Mouse (Mus musculus) CD8-positive naive resting alpha-beta T cell, adult 2 months (primary cell): Measurements from ENCODE around the gene Samd4b.
"Not testable (repeated sequence)": the region's sequence is repeated elsewhere in the genome, so short reads cannot be mapped to it uniquely, and the experiment has no call there.

Experiments
- DNase-seq, 2 experiments: peaks; one replicate each; pipeline ENCODE4 v3.0.0; 2022; ENCODE audit warnings: low read depth in 2 of 2, low spot score in 2 of 2

Gene Samd4b

DNA sequence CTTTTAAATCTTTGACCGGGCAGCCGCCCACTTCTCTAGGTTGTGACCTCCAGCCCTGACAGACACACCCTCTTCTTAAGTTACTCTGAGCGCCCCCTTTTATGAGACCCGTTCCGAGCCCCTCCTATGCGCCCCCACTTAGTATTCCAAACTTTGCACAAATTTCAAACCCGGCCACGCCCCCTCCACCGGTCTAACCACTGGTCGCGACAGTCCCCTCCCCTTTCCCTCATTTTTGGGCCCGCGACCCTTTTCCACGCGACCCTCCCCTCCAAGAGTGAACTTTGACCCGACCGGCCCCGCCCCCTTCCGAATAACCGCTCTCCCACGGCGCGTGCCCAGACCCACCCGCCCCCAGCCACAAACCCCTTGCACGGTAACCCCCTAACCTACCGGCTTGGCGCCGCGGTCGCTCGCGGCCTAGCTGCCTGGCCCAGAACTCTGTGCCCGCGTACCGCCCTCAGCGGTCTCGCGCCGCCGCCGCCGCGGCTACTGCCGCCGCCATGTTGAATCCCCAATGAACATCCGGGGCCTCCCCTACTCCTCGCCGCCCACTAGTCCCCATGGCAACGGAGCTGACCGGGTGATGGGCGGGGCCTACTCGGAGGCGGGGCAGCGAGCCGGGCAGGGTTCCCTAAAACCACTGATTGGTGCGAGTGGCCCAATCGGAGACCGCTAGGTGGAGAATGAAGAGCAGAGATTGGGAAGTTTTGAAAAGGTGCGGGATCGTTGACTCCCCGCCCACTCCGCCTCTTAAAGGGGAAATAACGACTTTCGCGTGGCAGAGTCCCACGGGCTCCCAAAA lies at the start of gene Samd4b, which contains the start of gene Pak4:
Samd4b (minus strand) TSS at position 503 of the 805 bp plus-strand sequence.
Pak4 (minus strand) TSS at position 544 of the 805 bp plus-strand sequence.
- DNase-seq: peak; percentile 100

DNA sequence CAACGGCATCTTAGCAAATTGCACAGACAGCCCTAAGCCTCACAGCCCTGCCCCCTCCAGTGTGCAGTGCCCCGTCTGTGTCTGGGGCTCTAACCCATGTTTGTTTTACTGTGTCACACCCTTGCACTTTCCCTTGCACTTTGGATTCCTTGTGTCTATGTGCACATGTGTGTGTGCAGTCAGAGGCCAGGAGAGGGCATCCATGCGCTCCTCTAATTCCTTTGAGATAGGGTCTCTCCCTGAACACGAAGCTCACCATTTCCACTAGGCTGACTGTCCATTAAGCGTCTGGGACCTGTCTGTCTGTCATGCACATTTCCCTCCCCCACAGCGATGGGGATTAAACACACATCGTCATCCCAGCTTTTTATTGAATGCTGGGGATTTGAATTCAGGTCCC lies 49.1 kb upstream of the Samd4b start:
- no peak for DNase-seq

DNA sequence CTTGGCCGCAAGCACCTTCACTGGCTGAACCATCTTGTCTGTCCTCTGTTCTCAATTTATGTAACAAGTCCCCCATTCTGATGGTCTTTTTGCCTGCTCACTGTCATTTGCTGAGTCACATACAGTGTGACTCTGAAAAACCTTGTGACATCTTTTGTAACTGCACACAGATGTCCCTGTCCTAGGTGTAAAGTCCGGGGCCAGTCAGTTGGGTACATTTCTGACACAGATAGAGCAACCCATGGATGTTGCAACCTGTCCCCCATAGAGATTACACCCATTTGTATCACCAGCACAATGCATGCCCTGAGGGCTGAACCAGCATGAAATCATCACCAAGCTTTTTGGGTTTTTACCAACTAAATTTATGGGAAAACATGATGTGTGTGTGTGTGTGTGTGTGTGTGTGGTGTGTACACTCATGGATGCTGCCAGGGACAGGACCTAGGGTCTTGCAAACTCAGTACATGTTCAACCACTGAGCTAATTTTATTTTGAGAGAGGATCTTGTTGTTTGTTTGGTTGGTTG lies 48.1 kb upstream of the Samd4b start:
- DNase-seq: no peak

DNA sequence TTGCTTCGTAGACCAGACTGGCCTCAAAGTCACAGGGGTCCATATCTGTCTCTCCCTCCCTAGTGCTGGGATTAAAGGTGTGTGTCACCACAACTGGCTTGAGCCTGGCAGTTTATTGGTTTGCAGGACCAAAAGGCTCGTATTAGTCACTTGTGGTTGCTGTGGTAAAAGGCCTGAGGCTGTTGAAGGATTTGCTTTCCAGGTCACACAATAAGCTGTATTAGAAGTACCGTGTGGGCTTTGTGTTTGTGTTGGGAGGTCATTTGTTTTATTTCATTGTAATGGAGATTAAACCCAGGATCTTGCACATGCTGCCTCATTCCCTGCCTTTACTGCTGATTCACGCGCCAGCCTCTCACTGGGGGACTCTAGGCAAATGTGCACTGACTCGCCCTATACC lies 47.4 kb upstream of the Samd4b start:
- DNase-seq: no peak

DNA sequence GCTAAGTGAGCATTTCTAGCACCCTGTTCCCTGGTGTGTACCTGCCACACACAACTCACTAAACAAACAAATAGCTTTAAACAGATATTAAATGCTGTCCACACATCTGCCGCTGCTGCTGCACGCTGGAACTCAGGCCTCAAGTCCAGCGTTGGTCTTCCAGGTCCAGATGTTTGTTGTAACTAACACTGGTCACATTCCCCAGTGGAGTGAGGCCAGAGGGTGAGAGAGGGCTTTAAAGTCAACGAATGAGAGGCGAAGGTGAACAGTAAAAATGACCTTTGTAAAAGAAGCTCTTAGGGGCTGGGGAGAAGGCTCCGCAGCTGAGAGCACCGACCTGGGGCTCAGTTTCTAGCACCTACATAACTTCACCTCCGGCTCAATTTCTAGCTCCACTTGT lies 43.6 kb upstream of the Samd4b start:
- DNase-seq: no peak

DNA sequence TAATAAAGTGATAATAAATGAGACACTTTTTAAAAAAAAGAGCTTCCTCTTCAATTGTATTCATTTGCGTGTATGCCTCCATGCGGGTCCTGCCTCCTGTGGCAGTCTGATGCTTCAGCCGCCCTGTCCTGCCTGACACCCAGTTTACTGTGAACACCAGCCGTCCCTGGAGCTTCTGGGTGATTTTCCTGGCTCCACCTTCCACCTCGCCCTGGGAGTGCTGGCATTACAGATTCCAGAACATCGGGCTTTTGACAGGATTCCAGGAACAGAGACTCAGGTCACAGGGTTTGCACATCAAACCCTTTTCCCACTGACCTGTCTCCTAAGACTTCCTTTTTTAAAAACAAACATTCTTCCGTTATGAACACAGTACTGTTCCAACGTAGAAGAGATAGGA lies 39.6 kb upstream of the Samd4b start:
- DNase-seq: no peak

DNA sequence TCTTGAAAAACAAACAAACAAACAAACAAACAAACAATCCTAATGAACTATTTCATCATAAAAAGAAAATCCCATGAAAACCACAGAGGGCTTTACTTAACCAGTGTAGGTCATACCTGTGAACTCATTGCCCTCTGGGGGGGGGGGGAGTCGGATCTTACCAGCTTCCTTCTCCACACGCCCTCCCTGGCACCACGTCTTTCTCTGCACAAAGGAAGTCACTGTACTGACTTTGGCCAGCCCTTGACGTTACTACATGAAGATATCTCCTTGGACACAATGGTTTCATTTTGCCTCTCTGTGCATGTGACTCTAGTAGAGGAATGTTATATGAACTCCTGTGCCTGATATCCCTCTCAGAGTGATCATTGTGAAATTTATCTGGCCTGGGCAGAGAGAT lies 36.2 kb upstream of the Samd4b start:
- DNase-seq: no peak

DNA sequence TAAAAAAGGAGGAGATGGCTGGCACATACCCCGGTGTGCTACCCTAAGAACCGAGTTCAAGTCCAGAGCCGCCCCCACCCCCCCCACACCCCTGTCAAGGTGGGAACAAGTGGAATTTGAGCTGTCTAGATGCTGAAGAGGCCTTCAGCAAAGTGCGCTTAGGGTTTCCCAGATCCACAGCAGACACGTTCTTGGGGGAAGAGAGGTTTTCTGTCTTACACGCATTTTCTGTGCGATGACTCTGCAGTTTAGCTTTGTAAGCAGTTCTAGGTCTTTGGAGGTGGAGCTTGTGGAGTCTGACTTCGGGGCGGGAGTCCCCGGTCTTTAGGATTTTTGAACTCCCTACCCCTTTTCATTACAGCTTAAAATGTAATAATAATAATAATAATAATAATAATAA lies 33.1 kb upstream of the Samd4b start, which contains the start of gene Acp7:
Acp7 (minus strand) TSS at position 260 of the 400 bp plus-strand sequence.
- no peak for DNase-seq

DNA sequence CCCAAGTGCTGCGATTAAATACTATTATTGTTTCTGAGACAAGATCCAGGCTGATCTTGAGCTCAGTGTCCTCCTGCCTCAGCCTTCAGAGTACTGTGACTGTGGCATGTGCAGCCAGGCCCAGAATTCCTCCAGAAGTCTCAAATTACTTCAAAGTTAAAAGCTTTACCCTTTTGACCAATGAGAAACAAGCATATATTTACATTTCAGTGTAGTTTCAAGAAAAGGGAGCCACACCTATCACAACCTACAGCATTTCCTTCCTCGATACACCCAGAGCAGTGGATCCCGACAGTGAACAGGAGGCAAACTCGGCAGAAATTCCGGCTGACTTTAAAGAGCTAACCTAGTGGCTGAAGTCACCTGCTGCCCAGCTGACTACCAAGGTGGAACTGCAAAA lies 26.8 kb upstream of the Samd4b start:
- DNase-seq: no peak

DNA sequence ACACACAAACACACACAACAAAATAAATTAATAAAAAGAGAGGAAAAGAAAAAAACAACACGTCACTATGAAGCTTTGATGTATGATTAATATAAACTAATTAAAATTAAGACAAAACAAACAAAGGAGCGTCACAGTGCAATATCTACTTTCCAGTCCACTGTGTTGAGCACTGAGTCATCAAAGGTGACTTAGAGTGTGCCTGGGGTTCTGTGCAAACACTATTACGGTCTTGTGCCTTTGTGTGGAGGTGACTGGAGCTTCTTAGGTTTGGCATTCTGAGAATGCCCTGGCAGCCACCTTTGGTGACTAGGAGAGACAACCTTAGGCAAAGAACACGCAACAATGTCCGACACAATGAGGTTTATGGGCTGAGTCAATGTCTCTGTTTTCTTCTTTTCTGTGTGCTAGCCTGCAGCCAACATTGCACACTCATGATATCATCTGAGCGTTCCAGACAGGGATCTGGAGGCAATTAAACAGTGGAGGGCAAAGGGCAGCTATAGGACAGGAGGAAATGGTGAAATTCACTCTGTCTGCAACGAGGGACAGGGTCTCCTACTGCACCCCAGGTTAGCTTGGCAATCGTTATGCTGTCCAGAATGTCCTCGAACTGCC lies 21.3 kb upstream of the Samd4b start:
- no peak for DNase-seq

DNA sequence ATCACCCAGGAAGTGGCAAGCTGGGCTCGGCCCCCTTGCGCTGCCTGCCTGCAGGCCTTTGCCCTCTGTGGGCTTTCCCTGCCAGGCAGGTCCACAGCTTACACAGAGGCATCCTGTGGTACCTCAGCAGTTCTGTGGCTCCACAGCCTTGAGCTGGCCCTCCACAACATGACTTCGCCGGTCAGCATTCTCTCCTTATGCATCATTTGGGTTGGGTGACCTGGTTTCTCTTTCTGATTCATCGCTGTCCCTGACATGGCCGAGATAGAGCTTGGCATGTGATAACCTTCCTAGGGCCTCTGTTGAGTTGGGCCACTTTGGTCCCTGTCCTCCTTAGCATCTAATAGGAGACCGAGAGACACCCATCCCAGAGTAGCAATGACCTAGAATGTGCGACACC lies 8.0 kb upstream of the Samd4b start:
- DNase-seq: no peak

DNA sequence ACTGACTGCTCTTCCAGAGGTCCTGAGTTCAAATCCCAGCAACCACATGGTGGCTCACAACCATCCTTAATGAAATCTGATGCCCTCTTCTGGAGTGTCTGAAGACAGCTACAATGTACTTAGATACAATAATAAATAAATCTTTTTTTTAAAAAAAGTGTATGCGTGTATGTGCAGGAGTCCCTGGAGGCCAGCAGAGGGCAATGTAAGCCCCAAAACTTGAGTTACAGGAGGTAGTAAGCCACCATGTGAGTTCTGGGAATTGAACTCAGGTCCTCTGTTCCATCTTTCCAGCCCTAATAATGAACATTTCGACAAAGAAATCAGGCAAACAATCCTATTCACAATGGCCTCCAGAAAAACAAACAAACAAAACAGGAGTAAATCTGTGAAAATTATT lies 5.8 kb upstream of the Samd4b start:
- not testable (repeated sequence) for DNase-seq

DNA sequence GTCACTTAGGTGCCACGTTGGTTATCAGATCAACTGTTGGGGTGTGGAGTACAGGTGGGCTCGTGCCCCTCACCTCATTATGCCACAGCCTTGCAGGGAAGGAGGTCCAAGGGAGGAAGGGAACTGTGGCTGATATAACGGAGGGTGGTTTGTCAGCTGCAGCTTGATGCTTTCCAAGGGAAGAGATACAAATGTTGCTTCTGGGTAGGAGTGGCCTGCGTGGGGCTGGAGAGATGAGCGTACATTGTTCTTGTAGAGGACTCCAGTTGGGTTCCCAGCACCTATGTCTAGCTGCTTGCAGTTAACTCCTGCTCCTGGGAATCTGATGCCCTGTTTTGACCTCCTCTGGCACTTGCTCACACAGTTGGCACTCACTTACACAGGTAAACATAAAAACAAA lies 5.2 kb upstream of the Samd4b start:
- DNase-seq: no peak

DNA sequence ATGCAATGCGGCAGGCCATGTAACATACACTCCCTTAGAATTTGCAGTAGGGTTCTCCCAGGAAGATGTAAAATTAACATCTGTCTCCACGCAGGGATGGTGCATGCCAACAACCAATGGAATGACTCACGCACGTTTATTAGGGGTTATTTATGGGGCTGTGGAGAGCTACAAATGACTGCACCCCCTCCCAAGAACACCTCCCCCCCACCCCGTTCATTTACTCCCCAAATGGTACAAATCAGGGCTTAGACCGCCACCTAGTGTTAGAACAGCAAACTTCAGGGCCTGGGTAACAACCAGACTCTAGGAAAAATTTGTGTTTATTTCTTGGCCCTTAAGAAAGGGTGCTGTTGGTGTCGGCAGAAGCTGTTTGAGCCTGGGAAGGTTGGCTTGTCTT lies 3.7 kb upstream of the Samd4b start:
- DNase-seq: peak; percentile 35 to 57

DNA sequence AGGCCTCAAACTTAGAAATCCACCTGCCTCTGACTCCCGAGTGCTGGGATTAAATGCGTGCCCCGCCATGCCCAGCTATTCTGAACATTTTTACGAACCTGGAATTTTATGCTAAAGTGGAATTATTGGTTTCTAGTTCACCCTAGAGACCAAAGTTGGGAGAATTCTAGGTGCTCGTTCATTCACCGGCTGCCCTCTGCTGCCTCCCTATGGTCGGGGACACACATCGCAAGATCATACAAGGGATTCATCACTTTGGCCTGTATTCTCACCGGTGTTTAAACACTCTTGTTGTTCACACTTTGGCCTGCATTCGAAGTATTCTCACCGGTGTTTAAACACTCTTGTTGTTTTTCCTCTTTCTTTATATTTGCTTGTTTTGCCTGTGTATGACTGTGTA lies 3.1 kb upstream of the Samd4b start:
- DNase-seq: peak; percentile 54 to 70

DNA sequence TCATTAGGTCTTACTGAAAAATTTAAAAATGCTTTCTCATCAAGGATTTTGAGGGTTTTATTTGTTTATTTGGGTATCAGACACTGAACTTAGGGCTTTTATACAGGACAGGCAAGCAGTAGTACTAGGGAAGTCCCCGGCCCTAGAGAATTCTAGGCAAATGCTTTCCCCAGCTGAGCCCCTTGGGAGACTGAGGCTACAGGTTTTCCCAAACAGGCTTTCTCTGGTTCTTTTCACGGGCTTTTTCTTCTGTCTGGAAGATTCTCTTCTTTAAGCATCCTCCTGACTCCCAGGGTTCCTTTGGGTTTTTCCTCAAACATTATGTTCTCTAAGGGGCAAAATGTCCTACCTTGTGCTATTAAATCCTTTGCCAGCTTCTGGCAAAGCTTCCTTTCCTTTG lies 1.0 kb upstream of the Samd4b start:
- DNase-seq: no peak

DNA sequence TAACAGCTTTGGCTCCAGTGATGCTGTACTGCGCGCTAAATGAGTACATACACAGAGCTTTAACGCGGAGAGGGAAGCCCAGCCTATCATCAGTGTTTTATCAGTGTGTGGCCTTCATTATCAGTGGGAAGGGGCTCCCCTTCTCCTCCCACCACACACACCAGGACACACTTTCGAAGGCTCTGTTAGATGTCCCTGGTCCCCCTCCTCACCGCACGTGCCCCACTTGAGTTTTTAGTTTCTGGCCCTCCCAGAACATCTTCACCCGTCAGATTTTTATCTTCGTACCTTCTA lies 720 bp downstream of the Samd4b start:
- no peak for DNase-seq

DNA sequence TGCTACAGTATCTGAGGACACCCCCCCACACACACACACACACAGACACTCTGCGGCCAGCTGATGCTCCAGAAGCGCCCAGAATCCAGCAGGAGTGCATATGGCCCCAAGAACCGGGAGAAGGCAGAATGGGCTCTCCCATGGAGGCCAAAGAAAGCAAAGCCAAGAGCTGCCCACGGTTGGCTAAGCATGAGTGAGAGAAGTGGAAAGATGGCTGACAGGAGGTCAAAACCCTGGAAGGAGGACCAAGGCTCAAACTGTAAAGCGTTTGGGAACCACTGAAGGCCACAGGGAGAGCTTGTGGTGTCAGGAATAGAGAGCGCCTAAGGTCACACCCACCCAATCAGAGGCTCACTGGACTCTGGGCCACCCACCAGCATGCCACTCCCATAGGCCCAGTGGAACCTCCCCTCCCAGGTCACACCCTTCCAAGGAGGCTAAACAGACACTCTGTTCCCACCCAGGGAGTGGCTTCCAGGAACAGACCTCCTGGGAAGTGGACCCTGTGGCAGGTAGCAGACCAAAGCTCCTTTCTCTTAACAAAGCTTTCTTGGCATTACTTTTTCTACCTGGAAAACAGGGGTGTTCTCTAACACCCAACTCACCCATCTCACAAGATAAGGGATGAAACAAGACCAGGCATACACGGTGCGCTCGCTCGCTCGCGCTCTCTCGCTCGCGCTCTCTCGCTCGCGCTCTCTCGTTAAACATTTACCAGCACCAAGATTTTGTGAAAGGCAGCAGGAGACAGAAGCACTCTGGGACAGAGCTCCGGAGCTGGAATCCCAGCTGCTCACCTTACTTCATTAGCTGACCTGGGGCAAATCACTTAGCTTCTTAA lies 1.3 kb downstream of the Samd4b start:
- DNase-seq: no peak

DNA sequence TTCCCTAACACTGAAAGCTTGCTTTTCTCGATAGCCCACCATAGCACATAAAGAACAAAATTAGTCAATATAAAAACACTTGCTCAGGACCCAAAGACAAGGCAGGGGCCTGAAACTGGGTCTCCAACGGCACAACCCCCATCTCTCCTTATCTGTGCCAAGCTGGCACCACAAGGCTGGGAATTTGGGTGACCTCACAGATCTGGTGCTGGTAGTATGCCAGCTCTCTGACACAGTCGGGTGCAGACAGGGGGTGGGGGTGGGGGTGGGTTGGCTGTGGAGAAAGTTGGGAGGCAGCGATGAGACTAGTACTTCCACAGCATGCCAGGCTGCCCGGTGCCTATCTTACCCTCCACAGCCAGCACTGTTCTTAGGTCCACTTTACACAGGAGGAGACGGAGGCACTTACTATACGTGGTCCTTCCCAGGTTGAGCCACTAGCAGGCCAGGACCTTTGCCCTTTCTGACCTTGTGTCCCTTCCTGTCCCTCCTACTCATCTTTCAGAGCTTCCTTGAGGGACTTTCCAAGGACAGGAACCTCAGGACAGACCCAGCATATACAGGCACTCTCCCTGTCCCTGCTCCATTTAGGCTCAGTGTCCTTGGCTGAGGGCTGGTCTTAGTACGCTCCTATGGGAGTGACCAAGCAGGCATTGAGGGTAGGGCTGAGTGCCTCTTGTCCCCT lies 2.1 kb downstream of the Samd4b start:
- DNase-seq: no peak

DNA sequence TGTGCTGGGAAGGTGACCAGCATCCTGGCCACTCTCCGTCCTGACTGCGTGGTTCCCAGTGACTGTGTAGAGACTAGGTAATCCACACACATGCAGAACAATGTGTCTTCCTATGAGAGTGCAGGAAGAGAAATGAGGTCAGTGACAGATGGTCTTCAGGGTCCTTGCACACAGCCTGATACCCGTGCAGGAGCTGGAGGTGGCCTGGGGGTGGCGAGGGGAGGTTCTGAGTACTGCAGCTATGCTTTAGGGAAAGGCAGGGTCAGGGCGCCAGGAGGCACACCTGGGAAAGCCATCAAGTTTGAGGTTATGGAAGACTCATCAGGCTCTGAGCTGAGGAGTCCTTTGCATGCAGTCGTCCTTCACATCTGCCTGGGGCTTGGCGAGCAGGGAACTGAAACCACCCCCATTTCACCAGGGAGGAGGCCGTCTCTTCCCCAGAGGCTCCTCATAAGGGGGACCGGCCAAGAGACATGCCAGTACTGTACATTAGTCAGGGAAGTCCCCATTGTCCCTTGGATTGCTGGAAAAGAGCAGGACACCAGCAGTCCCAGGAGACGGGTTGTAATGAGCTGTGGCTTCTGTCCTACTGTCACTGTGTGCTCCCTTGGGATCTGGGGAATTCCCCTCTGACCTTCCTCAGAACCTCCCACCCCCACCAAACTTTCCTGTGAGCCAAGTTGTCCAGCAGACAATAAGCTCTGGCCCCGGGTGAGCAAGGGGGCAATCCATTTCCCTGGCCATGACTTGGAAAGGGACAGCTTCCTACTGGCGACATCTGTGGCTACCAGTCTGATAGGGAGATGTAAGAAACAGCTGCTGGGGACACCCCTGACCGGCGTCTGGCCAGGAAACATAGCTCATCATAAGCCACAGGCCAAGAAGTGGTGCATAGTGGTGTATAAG lies 4.5 kb downstream of the Samd4b start:
- DNase-seq: no peak
